Mouse (Mus musculus): ENCODE data around the gene Auts2. TPM values are rescaled to one million over a fixed set of nuclear protein-coding genes. Genes with fewer than 3 reads are reported as not detected.
A peak's percentile ranks its signal among the peaks of the same experiment; 100 is the strongest.

Auts2 gene
- polyA plus RNA-seq, 1 experiment from 2014 or later: 94.8 TPM

- H3K4me1 ChIP-seq: peaks cover 56% of the 10 kb centered on the region
Observed at GRCm38 (mm10) chr5:131584260-131585135, 958.6 kb downstream of the Auts2 start.

GRCm38 (mm10) chr5:131581110-131582050 is 961.8 kb downstream of the Auts2 start:
- Histone ChIP-seq H3K4me2 (no peak overlapping the region), H3K9ac (no peak overlapping the region), H3K36me3 (replicated peaks) (no peaks in the 10 kb centered on the region), H3K4me1 (peaks cover 51% of the 10 kb centered on the region), H3K27me3 (peaks cover 39% of the 10 kb centered on the region), H3K27ac (peak overlapping the region; percentile 50), H3K4me3 (replicated peaks) (no peak overlapping the region), H3K9me3 (no peaks in the 10 kb centered on the region)
- ATAC-seq (ENCODE audit: low FRiP score): no peak
- WGBS: 53% methylated on average over 23 of the region's 23 CpGs

More at GRCm38 (mm10) chr5:131584260-131585135, 958.6 kb downstream of the Auts2 start:
- peak overlapping the region; percentile 22; the same call in 1 of the 2 replicates for H3K9ac ChIP-seq
- H3K27me3 ChIP-seq: peaks cover 40% of the 10 kb centered on the region
- ATAC-seq (ENCODE audit: low FRiP score): no peak
- H3K36me3 ChIP-seq (replicated peaks): no peaks in the 10 kb centered on the region
- peak overlapping the region; percentile 82 for H3K27ac ChIP-seq
- H3K9me3 ChIP-seq: no peaks in the 10 kb centered on the region
- no peak overlapping the region for H3K4me3 ChIP-seq (replicated peaks)
- H3K4me2 ChIP-seq: no peak overlapping the region
- WGBS: 20% methylated on average over 12 of the region's 12 CpGs

- Histone ChIP-seq H3K27me3 (peaks cover 37% of the 10 kb centered on the region), H3K9ac (no peak overlapping the region), H3K4me2 (no peak overlapping the region), H3K27ac (no peak overlapping the region), H3K4me1 (peaks cover 51% of the 10 kb centered on the region), H3K9me3 (no peaks in the 10 kb centered on the region), H3K4me3 (replicated peaks) (no peak overlapping the region), H3K36me3 (replicated peaks) (no peaks in the 10 kb centered on the region)
- 95% methylated on average over 9 of the region's 9 CpGs for WGBS
- ATAC-seq (ENCODE audit: low FRiP score): no peak
Observed at GRCm38 (mm10) chr5:131578737-131579136, 964.4 kb downstream of the Auts2 start.

GRCm38 (mm10) chr5:131575733-131576265 is 967.3 kb downstream of the Auts2 start:
- Histone ChIP-seq H3K9me3 (no peaks in the 10 kb centered on the region), H3K36me3 (replicated peaks) (no peaks in the 10 kb centered on the region), H3K27me3 (peaks cover 33% of the 10 kb centered on the region), H3K4me1 (peaks cover 32% of the 10 kb centered on the region), H3K9ac (no peak overlapping the region), H3K4me2 (no peak overlapping the region), H3K27ac (peak overlapping the region; percentile 88), H3K4me3 (replicated peaks) (no peak overlapping the region)
- 50% methylated on average over 11 of the region's 11 CpGs for WGBS
- peak; percentile 42; the same call in 1 of the 2 replicates for ATAC-seq (ENCODE audit: low FRiP score)

- WGBS: 10% methylated on average over 5 of the region's 5 CpGs
- no peaks in the 10 kb centered on the region for H3K36me3 ChIP-seq (replicated peaks)
- H3K27ac ChIP-seq: peak overlapping the region; percentile 88
- H3K27me3 ChIP-seq: peaks cover 28% of the 10 kb centered on the region
- no peak overlapping the region for H3K4me3 ChIP-seq (replicated peaks)
- H3K4me1 ChIP-seq: peaks cover 31% of the 10 kb centered on the region
- H3K4me2 ChIP-seq: peak overlapping the region; percentile 29
- no peak overlapping the region for H3K9ac ChIP-seq
- peak; percentile 83 for ATAC-seq (ENCODE audit: low FRiP score)
- no peaks in the 10 kb centered on the region for H3K9me3 ChIP-seq
Observed at GRCm38 (mm10) chr5:131575086-131575514, 968.0 kb downstream of the Auts2 start.

GRCm38 (mm10) chr5:131574469-131575085 is 968.6 kb downstream of the Auts2 start:
- ATAC-seq (ENCODE audit: low FRiP score): peak; percentile 71; the same call in 1 of the 2 replicates
- peaks cover 23% of the 10 kb centered on the region for H3K27me3 ChIP-seq
- no peaks in the 10 kb centered on the region for H3K36me3 ChIP-seq (replicated peaks)
- H3K4me3 ChIP-seq (replicated peaks): no peak overlapping the region
- H3K4me2 ChIP-seq: peak overlapping the region; percentile 29
- H3K4me1 ChIP-seq: peaks cover 31% of the 10 kb centered on the region
- peak overlapping the region; percentile 88 for H3K27ac ChIP-seq
- 40% methylated on average over 16 of the region's 16 CpGs for WGBS
- no peak overlapping the region for H3K9ac ChIP-seq
- no peaks in the 10 kb centered on the region for H3K9me3 ChIP-seq

- no peak overlapping the region for H3K4me3 ChIP-seq (replicated peaks)
- peak overlapping the region; percentile 88 for H3K27ac ChIP-seq
- no peaks in the 10 kb centered on the region for H3K9me3 ChIP-seq
- 75% methylated on average over 18 of the region's 18 CpGs for WGBS
- H3K4me1 ChIP-seq: peaks cover 31% of the 10 kb centered on the region
- H3K9ac ChIP-seq: no peak overlapping the region
- peaks cover 22% of the 10 kb centered on the region for H3K27me3 ChIP-seq
- H3K4me2 ChIP-seq: no peak overlapping the region
- no peaks in the 10 kb centered on the region for H3K36me3 ChIP-seq (replicated peaks)
- no peak for ATAC-seq (ENCODE audit: low FRiP score)
Observed at GRCm38 (mm10) chr5:131573296-131574177, 969.6 kb downstream of the Auts2 start.

GRCm38 (mm10) chr5:131566032-131566431 is 977.1 kb downstream of the Auts2 start:
- H3K27me3 ChIP-seq: peaks cover 18% of the 10 kb centered on the region
- ATAC-seq (ENCODE audit: low FRiP score): no peak
- 85% methylated on average over 6 of the region's 6 CpGs for WGBS

GRCm38 (mm10) chr5:131563630-131564252 is 979.4 kb downstream of the Auts2 start:
- no peak overlapping the region for H3K9ac ChIP-seq
- no peaks in the 10 kb centered on the region for H3K36me3 ChIP-seq (replicated peaks)
- ATAC-seq (ENCODE audit: low FRiP score): no peak
- peaks cover 18% of the 10 kb centered on the region for H3K27me3 ChIP-seq
- 51% methylated on average over 5 of the region's 5 CpGs for WGBS
- no peak overlapping the region for H3K27ac ChIP-seq
- no peak overlapping the region for H3K4me3 ChIP-seq (replicated peaks)
- peaks cover 14% of the 10 kb centered on the region for H3K4me1 ChIP-seq
- H3K4me2 ChIP-seq: no peak overlapping the region
- H3K9me3 ChIP-seq: no peaks in the 10 kb centered on the region

More at GRCm38 (mm10) chr5:131566032-131566431, 977.1 kb downstream of the Auts2 start:
- Histone ChIP-seq H3K27ac (no peak overlapping the region), H3K36me3 (replicated peaks) (no peaks in the 10 kb centered on the region), H3K4me3 (replicated peaks) (no peak overlapping the region), H3K9me3 (no peaks in the 10 kb centered on the region), H3K9ac (no peak overlapping the region), H3K4me2 (no peak overlapping the region), H3K4me1 (peaks cover 12% of the 10 kb centered on the region)

GRCm38 (mm10) chr5:131560773-131561560 is 982.2 kb downstream of the Auts2 start:
- no peak overlapping the region for H3K4me2 ChIP-seq
- no peak overlapping the region for H3K4me3 ChIP-seq (replicated peaks)
- no peaks in the 10 kb centered on the region for H3K36me3 ChIP-seq (replicated peaks)
- WGBS: 85% methylated on average over 5 of the region's 5 CpGs
- no peak overlapping the region for H3K9ac ChIP-seq
- peaks cover 13% of the 10 kb centered on the region for H3K27me3 ChIP-seq
- H3K9me3 ChIP-seq: no peaks in the 10 kb centered on the region
- no peak overlapping the region for H3K27ac ChIP-seq
- H3K4me1 ChIP-seq: peaks cover 22% of the 10 kb centered on the region
- no peak for ATAC-seq (ENCODE audit: low FRiP score)

Data from forebrain, embryonic 12.5 days (tissue).